Mouse (Mus musculus) T-cell, adult 2 months (primary cell): ENCODE measurements around the gene Egfl8.

Source experiments
- DNase-seq: peaks from one replicate; pipeline ENCODE4 v3.0.0; 2022; ENCODE audit warnings: low spot score

Gene Egfl8

DNA sequence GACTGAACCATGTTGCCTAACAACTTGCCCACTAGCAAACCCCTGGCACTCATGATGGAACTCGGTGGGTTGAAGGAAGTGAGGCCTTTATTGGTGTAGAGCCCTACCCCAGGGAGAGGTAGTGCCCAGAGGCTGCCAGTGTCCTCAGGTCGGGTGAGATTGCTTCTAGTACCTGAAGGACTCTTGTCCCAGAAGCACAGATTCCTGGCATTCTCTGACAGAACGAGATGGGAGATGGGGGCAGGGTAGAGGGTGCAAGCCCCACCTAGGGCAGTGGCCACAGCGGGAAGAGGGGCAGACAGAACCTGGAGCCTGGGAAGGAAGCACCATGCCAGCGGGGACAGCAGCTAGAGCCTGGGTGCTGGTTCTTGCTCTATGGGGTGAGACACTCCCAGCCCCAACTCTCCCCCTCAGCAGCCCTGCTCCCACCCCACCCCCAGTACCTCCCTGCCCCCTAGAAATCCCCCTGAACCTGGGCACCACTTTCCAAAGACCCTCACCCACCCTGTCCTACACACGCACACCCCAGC lies 18.1 kb downstream of the Egfl8 start, which contains the start of gene Ager:
Ager (plus strand) TSS at position 297 of the 530 bp plus-strand sequence.
- no peak for DNase-seq

DNA sequence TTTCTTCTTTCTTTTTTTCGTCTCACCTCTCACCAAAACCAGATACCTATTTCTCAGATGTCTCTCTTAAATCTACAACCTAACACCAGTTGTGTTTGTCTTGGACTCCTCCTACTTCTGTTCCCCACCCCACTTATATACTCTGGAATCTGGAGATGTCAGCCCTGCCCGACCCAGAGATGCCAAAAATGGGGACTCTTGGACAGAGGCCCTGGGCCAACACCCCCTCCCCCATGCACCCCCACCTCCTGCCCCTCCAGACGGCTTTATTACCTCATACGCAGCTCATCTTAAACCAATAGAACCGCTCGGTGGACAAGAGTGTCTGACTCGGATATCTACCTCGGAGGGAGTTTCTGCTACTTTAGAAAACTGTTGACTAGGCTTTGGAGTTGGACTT lies 19.7 kb downstream of the Egfl8 start:
- DNase-seq: no peak

- DNase-seq: no peak
Observed at GRCm38 (mm10) chr17:34593752-34594525, 21.8 kb downstream of the Egfl8 start.

DNA sequence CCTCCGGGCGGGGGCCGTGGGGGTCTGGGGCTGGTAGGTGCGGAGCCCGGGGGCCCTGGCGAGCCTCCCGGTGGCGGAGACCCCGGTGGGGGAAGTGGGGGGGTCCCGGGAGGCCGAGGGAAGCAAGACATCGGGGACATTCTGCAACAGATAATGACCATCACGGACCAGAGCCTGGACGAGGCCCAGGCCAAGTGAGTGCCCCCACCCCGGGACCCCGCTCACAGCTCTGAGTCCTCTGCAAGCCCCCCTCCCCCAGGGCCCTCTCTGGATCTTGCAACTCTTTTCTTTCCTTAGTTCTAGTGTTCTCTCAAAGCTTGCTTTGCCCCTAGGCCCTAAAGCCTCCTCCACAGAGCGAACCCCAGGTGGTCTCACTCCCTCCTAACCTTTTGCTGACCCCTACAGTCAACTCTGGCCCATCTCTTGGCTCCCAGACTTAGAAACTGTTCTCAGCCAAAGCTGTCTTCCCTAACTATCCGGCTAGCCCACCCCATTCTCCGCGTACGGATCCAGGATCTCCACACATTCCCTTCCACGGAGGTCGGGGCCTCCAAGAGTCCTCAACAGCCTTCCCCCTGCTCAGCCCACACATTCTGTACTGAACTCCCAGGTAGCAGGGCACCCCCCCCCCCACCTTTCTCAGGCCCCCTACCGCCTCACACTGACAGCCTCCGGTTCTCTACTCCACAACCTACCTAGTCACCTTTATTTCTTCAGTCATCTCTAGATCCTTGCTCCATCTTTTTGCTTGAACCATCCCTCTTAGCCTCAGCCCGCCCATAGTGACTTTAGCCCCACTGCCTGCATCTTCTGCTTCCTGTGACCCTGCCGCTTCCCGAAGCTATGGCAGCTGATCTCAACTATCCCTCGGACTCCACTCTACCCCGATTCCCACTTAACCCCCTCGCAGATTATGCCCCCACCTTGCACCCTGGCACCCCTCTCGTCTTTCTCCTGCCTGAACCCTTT lies 22.9 kb downstream of the Egfl8 start:
- no peak for DNase-seq

DNA sequence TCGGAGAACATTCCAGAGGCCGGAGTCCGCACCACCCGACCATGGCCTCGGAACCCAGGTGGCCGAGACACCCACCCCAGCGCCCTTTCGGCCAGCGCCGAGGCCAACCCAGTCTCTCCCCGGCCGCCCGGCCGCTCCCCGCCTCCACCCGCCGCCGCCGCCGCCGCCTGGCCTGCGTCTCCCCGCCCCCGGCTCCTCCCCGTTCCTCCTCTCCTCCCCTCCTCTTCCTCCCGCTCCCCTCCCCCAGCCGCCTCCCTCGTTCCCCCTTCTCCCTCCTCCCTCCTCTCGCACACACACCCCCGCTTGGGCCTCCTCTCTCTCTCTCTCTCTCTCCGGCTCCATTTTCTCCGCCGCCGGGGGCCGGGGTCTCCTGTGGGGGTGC lies 23.8 kb downstream of the Egfl8 start:
- DNase-seq: peak; percentile 71

GRCm38 (mm10) chr17:34591029-34591993 lies 24.5 kb downstream of the Egfl8 start, which contains the start of gene Pbx2:
Gene Pbx2 (plus strand): TSS chr17:34591266.
- DNase-seq: no peak

GRCm38 (mm10) chr17:34590154-34590987 lies 25.4 kb downstream of the Egfl8 start:
- DNase-seq: no peak

DNA sequence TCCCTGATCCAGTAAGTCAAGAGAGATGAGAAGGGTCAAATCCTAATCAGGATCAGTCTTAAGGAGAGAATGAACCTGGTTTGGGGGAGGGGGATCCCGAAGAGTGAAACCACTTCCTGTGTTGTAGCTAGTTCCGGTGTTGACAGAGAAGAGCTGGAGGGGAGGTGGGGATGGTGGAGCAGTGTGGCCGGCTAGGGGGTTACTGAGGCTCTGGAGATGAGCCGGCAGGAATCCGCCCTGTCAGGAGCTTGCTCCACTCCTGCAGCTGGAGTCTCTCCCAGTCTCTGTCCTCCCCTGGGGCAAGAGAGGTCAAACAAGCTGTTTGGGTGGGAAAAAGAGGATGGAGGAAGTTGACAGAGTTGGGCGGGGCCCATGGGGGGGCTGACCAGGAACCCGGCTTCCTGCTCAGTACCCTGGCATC lies 26.1 kb downstream of the Egfl8 start, which contains the start of gene Gpsm3:
Gpsm3 (plus strand) TSS at position 126 of the 421 bp plus-strand sequence.
- DNase-seq: peak; percentile 71

- DNase-seq: no peak
Observed at GRCm38 (mm10) chr17:34589206-34589605, 26.6 kb downstream of the Egfl8 start.

DNA sequence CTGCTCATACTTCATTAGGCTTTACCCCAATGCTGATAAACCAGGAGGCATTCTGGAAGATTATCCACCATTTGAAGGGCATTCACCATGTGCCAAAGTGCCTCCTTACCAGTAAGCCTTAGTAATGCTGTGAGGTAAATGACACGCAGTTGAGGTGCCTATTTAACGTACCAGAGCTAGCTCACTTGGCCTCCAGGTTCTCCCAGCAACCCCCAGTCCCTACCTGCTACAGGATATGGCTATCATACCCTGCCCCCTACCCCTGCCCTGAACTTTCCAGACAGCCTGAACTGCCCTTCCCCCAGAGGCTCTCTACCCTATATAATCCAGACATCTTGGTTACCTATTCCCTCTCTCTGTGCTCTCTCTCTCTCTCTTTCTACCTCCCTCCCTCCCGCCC lies 27.0 kb downstream of the Egfl8 start:
- no peak for DNase-seq

DNA sequence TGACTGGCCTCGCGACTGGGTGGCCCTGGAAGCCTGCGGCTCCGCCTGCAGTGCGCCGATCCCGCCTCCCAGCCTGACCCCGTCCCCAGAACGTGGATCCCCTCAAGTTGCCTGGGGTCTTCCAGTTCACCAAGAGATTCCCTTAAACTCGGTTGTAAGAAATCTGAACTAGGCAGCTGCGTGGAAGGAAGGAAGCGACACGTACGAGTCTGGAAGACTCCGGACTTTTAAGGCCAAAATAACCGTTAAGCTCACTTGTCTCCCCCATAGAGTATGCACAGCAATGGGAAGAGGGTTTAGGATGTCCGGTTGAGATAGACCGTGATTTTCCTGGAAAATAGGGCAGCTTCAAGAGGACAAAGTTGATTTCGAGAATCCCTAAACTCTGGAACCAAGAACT lies 28.0 kb downstream of the Egfl8 start:
- DNase-seq: no peak

GRCm38 (mm10) chr17:34587423-34587811 lies 28.4 kb downstream of the Egfl8 start:
- DNase-seq: peak; percentile 98

GRCm38 (mm10) chr17:34586796-34587422 lies 28.9 kb downstream of the Egfl8 start:
- DNase-seq: peak; percentile 63

DNA sequence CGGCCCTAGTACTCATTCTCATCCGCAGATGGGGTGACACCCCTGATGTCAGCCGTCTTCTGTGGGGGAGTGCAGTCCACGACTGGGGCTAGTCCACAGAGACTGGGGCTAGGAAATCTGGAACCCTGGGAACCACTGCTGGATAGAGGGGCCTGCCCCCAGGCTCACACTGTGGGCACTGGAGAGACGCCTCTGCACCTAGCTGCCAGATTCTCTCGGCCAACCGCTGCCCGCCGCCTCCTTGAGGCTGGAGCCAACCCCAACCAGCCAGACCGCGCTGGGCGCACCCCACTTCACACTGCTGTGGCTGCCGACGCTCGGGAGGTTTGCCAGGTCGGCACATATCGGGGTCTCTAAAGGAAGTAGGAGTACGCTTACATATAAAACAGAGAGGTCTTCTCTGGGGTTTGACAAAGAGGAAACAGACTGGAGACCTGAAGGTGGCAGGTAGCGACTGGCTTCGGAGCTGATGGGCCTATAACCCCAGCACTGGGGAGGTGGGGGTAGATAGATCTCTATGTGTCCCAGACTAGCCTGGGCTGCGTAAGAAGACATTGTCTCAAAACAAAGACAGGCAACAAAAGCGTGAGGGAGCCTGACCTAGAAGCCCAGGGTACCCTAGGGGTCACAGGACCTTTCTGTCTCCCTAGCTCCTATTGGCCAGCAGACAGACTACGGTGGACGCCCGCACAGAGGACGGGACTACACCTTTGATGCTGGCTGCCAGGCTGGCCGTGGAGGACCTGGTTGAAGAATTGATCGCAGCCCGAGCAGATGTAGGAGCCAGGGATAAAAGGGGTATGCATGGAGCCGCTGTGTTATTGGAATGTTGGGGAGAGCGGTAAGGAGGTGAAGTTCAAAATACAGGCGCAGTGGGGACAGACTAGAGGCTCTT lies 29.6 kb downstream of the Egfl8 start:
- no peak for DNase-seq

GRCm38 (mm10) chr17:34585121-34585520 lies 30.6 kb downstream of the Egfl8 start:
- no peak for DNase-seq

- no peak for DNase-seq
Observed at GRCm38 (mm10) chr17:34583819-34584218, 32.0 kb downstream of the Egfl8 start.

GRCm38 (mm10) chr17:34583397-34583796 lies 32.4 kb downstream of the Egfl8 start:
- DNase-seq: no peak

DNA sequence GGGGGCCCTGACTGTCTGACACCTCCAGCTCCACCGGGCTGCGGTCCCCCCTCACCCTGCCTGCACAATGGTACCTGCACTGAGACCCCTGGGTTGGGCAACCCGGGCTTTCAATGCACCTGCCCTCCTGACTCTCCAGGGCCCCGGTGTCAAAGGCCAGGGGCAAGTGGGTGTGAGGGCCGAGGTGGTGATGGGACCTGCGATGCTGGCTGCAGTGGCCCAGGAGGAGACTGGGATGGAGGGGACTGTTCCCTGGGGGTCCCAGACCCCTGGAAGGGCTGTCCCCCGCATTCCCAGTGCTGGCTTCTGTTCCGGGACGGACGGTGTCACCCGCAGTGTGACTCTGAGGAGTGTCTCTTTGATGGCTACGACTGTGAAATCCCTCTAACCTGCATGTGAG lies 33.2 kb downstream of the Egfl8 start:
- no peak for DNase-seq

- no peak for DNase-seq
Observed at GRCm38 (mm10) chr17:34578070-34578469, 37.7 kb downstream of the Egfl8 start.
